Mouse (Mus musculus) megakaryocyte, embryonic 14.5 days (primary cell): ENCODE measurements around the gene Ndc1.

Source experiments
- FLI1 ChIP-seq: IDR thresholded peaks from 2 replicates; pipeline ENCODE4 v1.6.1; 2012; ENCODE audit warnings: low read length, inconsistent platforms, mixed read lengths
- GATA1 ChIP-seq: IDR thresholded peaks from 3 replicates; pipeline ENCODE4 v1.6.1; 2012; ENCODE audit warnings: mixed read lengths, low read length, inconsistent platforms, borderline replicate concordance

GRCm38 (mm10) chr4:107460468-107460867, 92.9 kb downstream of the Ndc1 start:
- TF ChIP-seq GATA1 (no peak), FLI1 (no peak)
